Mouse (Mus musculus): ENCODE data around the gene Pitpnb.

Gene Pitpnb

GRCm38 (mm10) chr5:111421424-111421823 lies 90.9 kb downstream of the Pitpnb start:
- DNase-seq (ENCODE audit: low spot score in 2 of 2) = peak in 1 of 2 experiments; percentile 45

GRCm38 (mm10) chr5:111422058-111422800 lies 91.7 kb downstream of the Pitpnb start:
- DNase-seq (ENCODE audit: low spot score in 2 of 2) = peak in 1 of 2 experiments; percentile 59

GRCm38 (mm10) chr5:111423011-111423410 lies 92.4 kb downstream of the Pitpnb start:
- DNase-seq (ENCODE audit: low spot score in 2 of 2) = peak in 1 of 2 experiments; percentile 18

- peak in 1 of 2 experiments; percentile 20 for DNase-seq (ENCODE audit: low spot score in 2 of 2)
Measured at GRCm38 (mm10) chr5:111423616-111424015, 93.1 kb downstream of the Pitpnb start.

GRCm38 (mm10) chr5:111425813-111426212 lies 95.2 kb downstream of the Pitpnb start:
- no peak for DNase-seq (ENCODE audit: low spot score in 2 of 2)

GRCm38 (mm10) chr5:111426249-111426648 lies 95.7 kb downstream of the Pitpnb start:
- no peak for DNase-seq (ENCODE audit: low spot score in 2 of 2)

GRCm38 (mm10) chr5:111428882-111429281 lies 98.3 kb downstream of the Pitpnb start:
- no peak for DNase-seq (ENCODE audit: low spot score in 2 of 2)

- DNase-seq (ENCODE audit: low spot score in 2 of 2) = no peak
Measured at GRCm38 (mm10) chr5:111429726-111430125, 99.2 kb downstream of the Pitpnb start.

- DNase-seq (ENCODE audit: low spot score in 2 of 2) = no peak
Measured at GRCm38 (mm10) chr5:111431007-111431730, 100.6 kb downstream of the Pitpnb start.

GRCm38 (mm10) chr5:111432842-111433241 lies 102.3 kb downstream of the Pitpnb start:
- no peak for DNase-seq (ENCODE audit: low spot score in 2 of 2)

GRCm38 (mm10) chr5:111434342-111434842 lies 103.8 kb downstream of the Pitpnb start:
- no peak for DNase-seq (ENCODE audit: low spot score in 2 of 2)

GRCm38 (mm10) chr5:111436260-111436659 lies 105.7 kb downstream of the Pitpnb start:
- no peak for DNase-seq (ENCODE audit: low spot score in 2 of 2)

GRCm38 (mm10) chr5:111437205-111437604 lies 106.6 kb downstream of the Pitpnb start:
- DNase-seq (ENCODE audit: low spot score in 2 of 2) = no peak
